Mouse (Mus musculus) intestine, embryonic 15.5 days (tissue): Measurements from ENCODE around the gene Grwd1. TPM values are rescaled to one million over a fixed set of nuclear protein-coding genes. Genes with fewer than 3 reads are reported as not detected.

Experiments used
- ATAC-seq: fragments of 200-750 bp; cut with Nextera tagmentation; 2 replicates; pipeline ENCODE4 v1.8.0; 2017; ENCODE audit warnings: moderate TSS enrichment, moderate library complexity
- H3K27ac ChIP-seq: fragments of 300-500 bp; sonication (generic); 2 replicates; pipeline ENCODE4 v1.5.1; 2015; ENCODE audit warnings: mild to moderate bottlenecking, inconsistent platforms
- H3K27me3 ChIP-seq: fragments of 300-500 bp; sonication (generic); replicated peaks from 2 replicates; pipeline ENCODE4 v1.6.1; 2015; ENCODE audit warnings: inconsistent platforms
- H3K36me3 ChIP-seq: fragments of 300-500 bp; sonication (generic); 2 replicates; pipeline ENCODE4 v1.6.1; 2015; ENCODE audit warnings: inconsistent platforms
- H3K4me1 ChIP-seq: fragments of 300-500 bp; sonication (generic); replicated peaks from 2 replicates; pipeline ENCODE4 v1.6.1; 2015; ENCODE audit warnings: inconsistent platforms
- H3K4me2 ChIP-seq: fragments of 300-500 bp; sonication (generic); replicated peaks from 2 replicates; pipeline ENCODE4 v1.6.1; 2015; ENCODE audit warnings: mild to moderate bottlenecking, inconsistent platforms
- H3K4me3 ChIP-seq: fragments of 300-500 bp; sonication (generic); replicated peaks from 2 replicates; pipeline ENCODE4 v1.5.1; 2015; ENCODE audit warnings: inconsistent platforms
- H3K9ac ChIP-seq: fragments of 300-500 bp; sonication (generic); 2 replicates; pipeline ENCODE4 v1.6.1; 2015; ENCODE audit warnings: inconsistent platforms
- H3K9me3 ChIP-seq: fragments of 300-500 bp; sonication (generic); 2 replicates; pipeline ENCODE4 v1.6.1; 2016; ENCODE audit warnings: inconsistent platforms
- WGBS: fragments of 180-500 bp; shearing (Covaris S2); methylation state at CpG from one replicate; pipeline ENCODE4 v1.1.7; 2015; 5-methylcytosine and 5-hydroxymethylcytosine counted together
- polyA plus RNA-seq: library from polyadenylated mRNA; unstranded; fragments of >200 nt; fragmentation: Nextera tagmentation; extraction: Ambion mirVana; gene quantifications from 2 replicates; pipeline ENCODE4 v1.2.1, GENCODE M21; 2015

Gene Grwd1
- polyA plus RNA-seq, 1 experiment from 2014 or later: 71.3 TPM

GRCm38 (mm10) chr7:45793969-45794585 lies 36.7 kb downstream of the Grwd1 start:
- Histone ChIP-seq H3K9me3 (no peaks in the 10 kb centered on the region), H3K4me3 (no peak overlapping the region), H3K27ac (no peak overlapping the region), H3K36me3 (no peaks in the 10 kb centered on the region), H3K9ac (no peak overlapping the region), H3K4me2 (no peak overlapping the region), H3K4me1 (peaks cover 21% of the 10 kb centered on the region), H3K27me3 (peaks cover 13% of the 10 kb centered on the region; the same call in 1 of the 2 replicates)
- 82% methylated on average over 33 of the region's 44 CpGs for WGBS
- no peak for ATAC-seq

GRCm38 (mm10) chr7:45793240-45793639 lies 37.5 kb downstream of the Grwd1 start:
- 76% methylated on average over 24 of the region's 24 CpGs for WGBS
- H3K9me3 ChIP-seq: no peaks in the 10 kb centered on the region
- H3K36me3 ChIP-seq: no peaks in the 10 kb centered on the region
- no peak for ATAC-seq
- H3K4me3 ChIP-seq: no peak overlapping the region
- H3K4me2 ChIP-seq: no peak overlapping the region
- H3K27ac ChIP-seq: no peak overlapping the region
- peaks cover 12% of the 10 kb centered on the region for H3K4me1 ChIP-seq
- H3K9ac ChIP-seq: no peak overlapping the region
- H3K27me3 ChIP-seq: peaks cover 9% of the 10 kb centered on the region; the same call in 1 of the 2 replicates

- Histone ChIP-seq H3K4me1 (peaks cover 5% of the 10 kb centered on the region; the same call in 1 of the 2 replicates), H3K27ac (no peak overlapping the region), H3K9me3 (no peaks in the 10 kb centered on the region), H3K4me2 (no peak overlapping the region), H3K4me3 (no peak overlapping the region), H3K36me3 (no peaks in the 10 kb centered on the region), H3K9ac (no peak overlapping the region), H3K27me3 (no peaks in the 10 kb centered on the region)
- ATAC-seq: no peak
- WGBS: 74% methylated on average over 17 of the region's 17 CpGs
Observed at GRCm38 (mm10) chr7:45791756-45792490, 38.8 kb downstream of the Grwd1 start.

- Histone ChIP-seq H3K27ac (no peak overlapping the region), H3K36me3 (no peaks in the 10 kb centered on the region), H3K9me3 (no peaks in the 10 kb centered on the region), H3K27me3 (no peaks in the 10 kb centered on the region), H3K4me3 (no peak overlapping the region), H3K4me2 (no peak overlapping the region), H3K9ac (no peak overlapping the region), H3K4me1 (peaks cover 17% of the 10 kb centered on the region)
- WGBS: 63% methylated on average over 6 of the region's 6 CpGs
- no peak for ATAC-seq
Observed at GRCm38 (mm10) chr7:45790721-45791120, 40.0 kb downstream of the Grwd1 start.

- no peak overlapping the region for H3K4me3 ChIP-seq
- 82% methylated on average over 22 of the region's 22 CpGs for WGBS
Observed at GRCm38 (mm10) chr7:45787642-45788041, 43.1 kb downstream of the Grwd1 start.

GRCm38 (mm10) chr7:45786661-45787413 lies 43.9 kb downstream of the Grwd1 start:
- Histone ChIP-seq H3K9ac (no peak overlapping the region), H3K4me1 (peaks cover 36% of the 10 kb centered on the region), H3K27ac (no peak overlapping the region), H3K4me3 (peak overlapping the region; percentile 45), H3K27me3 (no peaks in the 10 kb centered on the region), H3K36me3 (no peaks in the 10 kb centered on the region), H3K9me3 (no peaks in the 10 kb centered on the region), H3K4me2 (peak overlapping the region; percentile 79)
- 12% methylated on average over 17 of the region's 17 CpGs for WGBS
- peak; percentile 29; the same call in 1 of the 2 replicates for ATAC-seq

More at GRCm38 (mm10) chr7:45787642-45788041, 43.1 kb downstream of the Grwd1 start:
- Histone ChIP-seq H3K36me3 (no peaks in the 10 kb centered on the region), H3K27me3 (no peaks in the 10 kb centered on the region), H3K27ac (no peak overlapping the region), H3K4me2 (no peak overlapping the region), H3K9ac (no peak overlapping the region), H3K4me1 (peaks cover 36% of the 10 kb centered on the region), H3K9me3 (no peaks in the 10 kb centered on the region)
- ATAC-seq: no peak

- Histone ChIP-seq H3K4me1 (peaks cover 36% of the 10 kb centered on the region), H3K9ac (peak overlapping the region; percentile 39; the same call in 1 of the 2 replicates), H3K36me3 (no peaks in the 10 kb centered on the region), H3K4me2 (peak overlapping the region; percentile 79), H3K27me3 (no peaks in the 10 kb centered on the region), H3K27ac (no peak overlapping the region), H3K9me3 (no peaks in the 10 kb centered on the region), H3K4me3 (peak overlapping the region; percentile 45)
- WGBS: 1% methylated on average over 14 of the region's 14 CpGs
- peak; percentile 42 for ATAC-seq
Observed at GRCm38 (mm10) chr7:45786136-45786578, 44.6 kb downstream of the Grwd1 start.

- Histone ChIP-seq H3K4me1 (peaks cover 34% of the 10 kb centered on the region), H3K27me3 (no peaks in the 10 kb centered on the region), H3K27ac (no peak overlapping the region), H3K9me3 (no peaks in the 10 kb centered on the region), H3K4me3 (peak overlapping the region; percentile 45), H3K4me2 (peak overlapping the region; percentile 79), H3K36me3 (no peaks in the 10 kb centered on the region), H3K9ac (peak overlapping the region; percentile 39)
- ATAC-seq: peak; percentile 34
- under 1% methylated on average over 39 of the region's 42 CpGs for WGBS
Observed at GRCm38 (mm10) chr7:45785388-45786135, 45.2 kb downstream of the Grwd1 start.

- Histone ChIP-seq H3K9ac (peak within 1 kb of the TSS; percentile 41), H3K27me3 (no peaks in the 10 kb centered on the region), H3K4me1 (peaks cover 31% of the 10 kb centered on the region), H3K4me3 (peak within 1 kb of the TSS; percentile 62), H3K4me2 (peak within 1 kb of the TSS; percentile 79), H3K27ac (no peak within 1 kb of the TSS), H3K36me3 (no peaks in the 10 kb centered on the region), H3K9me3 (no peaks in the 10 kb centered on the region)
- peak; percentile 37 for ATAC-seq
- 24% methylated on average over 18 of the region's 20 CpGs for WGBS
Observed at GRCm38 (mm10) chr7:45784524-45785372, 46.0 kb downstream of the Grwd1 start, which contains the start of gene Sult2b1. Gene Sult2b1 (minus strand): TSS chr7:45784669.

- ATAC-seq: peak; percentile 63
Observed at GRCm38 (mm10) chr7:45783511-45784091, 47.1 kb downstream of the Grwd1 start, which contains the start of gene Lmtk3. Gene Lmtk3 (plus strand): TSS chr7:45783738.

More at GRCm38 (mm10) chr7:45783511-45784091, 47.1 kb downstream of the Grwd1 start, which contains the start of gene Lmtk3:
- H3K4me2 ChIP-seq: peak within 1 kb of the TSS; percentile 79
- H3K4me3 ChIP-seq: peak within 1 kb of the TSS; percentile 62
- H3K9ac ChIP-seq: peak within 1 kb of the TSS; percentile 41
- H3K27me3 ChIP-seq: no peaks in the 10 kb centered on the region
- no peaks in the 10 kb centered on the region for H3K36me3 ChIP-seq
- H3K27ac ChIP-seq: no peak within 1 kb of the TSS
- under 1% methylated on average over 38 of the region's 38 CpGs for WGBS
- H3K4me1 ChIP-seq: peaks cover 36% of the 10 kb centered on the region
- H3K9me3 ChIP-seq: no peaks in the 10 kb centered on the region
